Mouse (Mus musculus): ENCODE data around the gene Tes3-ps.
A peak's percentile ranks its signal among the peaks of the same experiment; 100 is the strongest.

Tes3-ps gene

GRCm38 (mm10) chr13:49492376-49493368 is at the start of gene Tes3-ps:
Gene Tes3-ps (plus strand): TSS chr13:49493318.
- DNase-seq (ENCODE audit: low spot score) = no peak

GRCm38 (mm10) chr13:49444451-49444850 is 48.7 kb upstream of the Tes3-ps start:
- DNase-seq (ENCODE audit: low spot score) = no peak

- peak; percentile 89 for DNase-seq (ENCODE audit: low spot score)
Observed at GRCm38 (mm10) chr13:49449318-49449749, 43.8 kb upstream of the Tes3-ps start.

- DNase-seq (ENCODE audit: low spot score) = peak; percentile 70
Observed at GRCm38 (mm10) chr13:49460276-49460675, 32.8 kb upstream of the Tes3-ps start.

GRCm38 (mm10) chr13:49460692-49461414 is 32.3 kb upstream of the Tes3-ps start:
- peak; percentile 77 for DNase-seq (ENCODE audit: low spot score)

- peak; percentile 44 for DNase-seq (ENCODE audit: low spot score)
Observed at GRCm38 (mm10) chr13:49461458-49462132, 31.5 kb upstream of the Tes3-ps start.

- no peak for DNase-seq (ENCODE audit: low spot score)
Observed at GRCm38 (mm10) chr13:49462921-49463320, 30.2 kb upstream of the Tes3-ps start.

- DNase-seq (ENCODE audit: low spot score) = no peak
Observed at GRCm38 (mm10) chr13:49465875-49466274, 27.2 kb upstream of the Tes3-ps start.

GRCm38 (mm10) chr13:49466393-49467075 is 26.6 kb upstream of the Tes3-ps start:
- DNase-seq (ENCODE audit: low spot score) = peak; percentile 72

- DNase-seq (ENCODE audit: low spot score) = no peak
Observed at GRCm38 (mm10) chr13:49467585-49467984, 25.5 kb upstream of the Tes3-ps start.

GRCm38 (mm10) chr13:49469002-49469401 is 24.1 kb upstream of the Tes3-ps start:
- no peak for DNase-seq (ENCODE audit: low spot score)

GRCm38 (mm10) chr13:49470319-49470718 is 22.8 kb upstream of the Tes3-ps start:
- no peak for DNase-seq (ENCODE audit: low spot score)

- DNase-seq (ENCODE audit: low spot score) = peak; percentile 64
Observed at GRCm38 (mm10) chr13:49470806-49471205, 22.3 kb upstream of the Tes3-ps start.

GRCm38 (mm10) chr13:49471981-49472675 is 21.0 kb upstream of the Tes3-ps start:
- peak; percentile 55 for DNase-seq (ENCODE audit: low spot score)

- no peak for DNase-seq (ENCODE audit: low spot score)
Observed at GRCm38 (mm10) chr13:49472676-49473005, 20.5 kb upstream of the Tes3-ps start.

- no peak for DNase-seq (ENCODE audit: low spot score)
Observed at GRCm38 (mm10) chr13:49477887-49478286, 15.2 kb upstream of the Tes3-ps start.

- no peak for DNase-seq (ENCODE audit: low spot score)
Observed at GRCm38 (mm10) chr13:49478851-49479374, 14.2 kb upstream of the Tes3-ps start.

GRCm38 (mm10) chr13:49479399-49479798 is 13.7 kb upstream of the Tes3-ps start:
- peak; percentile 53 for DNase-seq (ENCODE audit: low spot score)

- DNase-seq (ENCODE audit: low spot score) = peak; percentile 97
Observed at GRCm38 (mm10) chr13:49480057-49480456, 13.1 kb upstream of the Tes3-ps start.

- peak; percentile 62 for DNase-seq (ENCODE audit: low spot score)
Observed at GRCm38 (mm10) chr13:49480551-49480950, 12.6 kb upstream of the Tes3-ps start.

GRCm38 (mm10) chr13:49485388-49485787 is 7.7 kb upstream of the Tes3-ps start:
- no peak for DNase-seq (ENCODE audit: low spot score)
